Mouse (Mus musculus): ENCODE data around the gene Diras1. TPM values are rescaled to one million over a fixed set of nuclear protein-coding genes. Genes with fewer than 3 reads are reported as not detected.

The Diras1 gene
- total RNA-seq, 4 experiments from 2014 or later, result 88.3 to 96.9 (median 90.2) TPM

DNA sequence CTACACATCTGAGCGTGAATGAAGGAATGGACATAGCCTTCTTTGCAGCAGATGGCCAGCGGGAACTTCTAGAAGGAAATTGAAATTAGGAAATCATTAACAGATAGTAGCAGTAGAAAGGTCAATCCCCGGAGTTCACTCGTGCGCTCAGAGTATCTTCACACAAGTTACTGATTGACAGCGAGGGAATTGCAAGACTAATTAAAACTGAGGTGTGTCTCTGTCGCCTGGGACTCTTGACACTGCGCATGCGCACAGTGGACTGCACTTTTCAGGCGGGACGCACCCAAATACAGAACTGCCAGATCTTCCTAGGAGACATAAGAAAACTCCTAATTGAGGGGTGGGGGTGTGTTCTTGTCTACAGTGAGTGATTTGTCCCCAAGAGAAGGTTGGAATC is 50.0 kb downstream of the Diras1 start:
- no peak for DNase-seq (ENCODE audit: low spot score in 2 of 2)

DNA sequence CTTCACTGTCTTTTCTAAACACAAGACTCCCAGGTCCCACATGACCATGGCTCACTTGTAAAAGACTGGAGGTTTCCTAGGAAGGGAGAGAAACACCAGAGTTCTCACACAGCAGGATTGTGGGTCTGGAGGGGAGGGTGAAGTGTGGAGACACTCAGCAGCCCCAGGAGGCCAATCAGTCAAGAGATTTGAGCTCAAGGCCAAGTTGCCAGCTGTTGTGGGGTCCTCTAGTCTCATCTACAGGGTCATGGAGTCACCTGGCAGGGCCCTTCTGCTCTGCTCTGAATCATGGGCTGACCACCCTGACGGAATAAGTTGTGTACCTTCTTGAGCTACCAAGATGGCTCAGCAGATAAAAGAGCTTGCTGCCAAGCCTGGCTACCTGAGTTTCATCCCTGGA is 51.7 kb downstream of the Diras1 start:
- no peak for DNase-seq (ENCODE audit: low spot score in 2 of 2)

DNA sequence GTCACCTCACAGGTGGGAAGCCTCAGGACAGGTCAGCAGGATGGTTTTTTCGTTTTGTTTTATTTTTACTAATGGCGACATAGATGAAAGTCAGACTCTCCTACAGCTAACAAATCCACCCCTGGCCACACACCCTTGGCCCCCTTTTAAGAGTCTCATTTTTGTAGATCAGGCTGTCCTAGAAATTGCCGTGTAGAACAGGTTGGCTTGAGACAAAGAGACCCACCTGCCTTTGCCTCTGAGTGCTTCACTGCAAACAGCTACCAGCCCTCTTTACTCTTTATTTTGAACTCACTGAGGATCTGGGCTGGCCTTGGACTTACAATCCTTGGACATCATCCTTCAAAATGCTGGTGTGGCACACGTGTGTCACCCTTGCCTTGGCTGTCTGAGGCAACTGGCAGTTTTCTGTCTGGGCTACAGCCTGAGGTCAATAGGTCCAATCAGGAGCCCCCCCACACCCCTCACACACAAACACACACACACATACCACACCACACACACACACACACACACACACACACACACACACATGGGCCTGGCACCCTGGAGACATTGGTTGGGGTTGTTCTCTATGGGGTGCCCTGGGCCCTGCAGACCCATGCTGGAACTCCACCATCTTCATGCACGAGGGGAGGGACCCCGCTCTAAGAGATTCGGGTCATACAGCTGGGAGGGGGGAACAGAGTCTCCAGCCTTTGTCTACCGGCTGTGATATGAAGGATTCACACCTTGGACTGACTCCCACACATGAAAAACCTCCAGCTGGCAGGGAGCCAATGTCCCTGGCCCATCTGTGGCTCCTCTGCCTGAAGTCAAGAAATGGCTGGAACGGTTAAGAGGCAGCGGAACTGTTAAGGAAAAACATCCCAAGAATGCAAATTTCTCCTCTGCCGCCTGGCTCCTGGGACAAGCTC is 53.1 kb downstream of the Diras1 start:
- no peak for DNase-seq (ENCODE audit: low spot score in 2 of 2)

DNA sequence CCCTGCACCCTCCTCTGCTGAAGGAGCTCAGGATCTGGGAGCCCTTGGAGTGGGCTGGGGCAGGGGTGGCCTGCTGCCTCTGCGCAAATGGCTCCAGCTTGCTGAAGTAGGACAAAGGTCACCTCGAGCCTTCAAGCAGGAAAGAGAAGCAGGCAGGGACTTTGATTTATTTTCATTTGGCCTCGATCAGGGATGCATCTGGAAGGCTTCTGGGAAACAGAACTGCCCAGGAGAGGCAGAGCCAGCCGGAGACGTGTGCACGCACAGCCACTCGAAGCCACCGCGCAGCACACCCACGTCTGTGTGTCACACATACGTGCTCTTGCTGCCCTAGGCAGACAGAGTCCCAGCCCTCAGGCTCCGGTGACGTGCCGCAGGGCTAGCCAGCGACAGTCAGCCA is 53.9 kb downstream of the Diras1 start:
- DNase-seq (ENCODE audit: low spot score in 2 of 2), result no peak

DNA sequence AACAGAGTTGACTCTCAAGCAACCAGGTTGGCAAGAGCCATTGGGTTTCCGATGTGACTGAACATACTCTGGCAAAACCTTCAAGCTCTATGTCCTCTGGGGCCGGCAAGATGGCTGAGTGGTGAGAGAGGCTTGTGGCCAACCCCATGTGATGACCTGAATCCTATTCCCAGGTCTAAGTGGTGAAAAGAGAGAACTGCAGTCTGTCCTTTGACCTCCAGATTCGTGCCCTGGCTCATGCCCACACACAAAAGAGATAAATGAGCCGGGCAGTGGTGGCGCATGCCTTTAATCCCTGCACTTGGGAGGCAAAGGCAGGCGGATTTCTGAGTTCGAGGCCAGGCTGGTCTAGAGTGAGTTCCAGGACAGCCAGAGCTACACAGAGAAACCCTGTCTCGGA is 55.3 kb downstream of the Diras1 start:
- DNase-seq (ENCODE audit: low spot score in 2 of 2), result no peak

Other genes with a start within 250 kb of the Diras1 start
- 10 to 100 TPM; 43.3 to 60.0 (median 50.2) TPM for gene Sf3a2, start 227.5 kb downstream of the Diras1 start, total RNA-seq (2022)
- gene Plekhj1, start 227.0 kb downstream of the Diras1 start, total RNA-seq (2022), result 10 to 100 TPM; 61.4 to 75.8 (median 70.7) TPM
- gene Amh, start 220.4 kb downstream of the Diras1 start, total RNA-seq (2022), result 1 to 10 TPM; 2.4 to 4.0 (median 3.0) TPM
- 1 to 10 TPM in 3 of 4 experiments, under 1 TPM in 1; 0.91 to 4.7 (median 2.7) TPM for gene Jsrp1, start 212.2 kb downstream of the Diras1 start, total RNA-seq (2022)
- 100 to 1,000 TPM; 475 to 520 (median 506) TPM for gene Oaz1, start 199.0 kb downstream of the Diras1 start, total RNA-seq (2022)
- gene Lingo3, start 181.6 kb downstream of the Diras1 start, total RNA-seq (2022), result 10 to 100 TPM; 33.4 to 44.0 (median 40.3) TPM
- 10 to 100 TPM; 42.1 to 61.3 (median 57.5) TPM for gene Lsm7, start 170.5 kb downstream of the Diras1 start, total RNA-seq (2022)
- gene Sppl2b, start 170.4 kb downstream of the Diras1 start, total RNA-seq (2022), result 10 to 100 TPM; 53.9 to 68.2 (median 59.3) TPM
- under 1 TPM; 0.35 to 0.66 (median 0.46) TPM for gene Tmprss9, start 153.8 kb downstream of the Diras1 start, total RNA-seq (2022)
- gene Timm13, start 124.7 kb downstream of the Diras1 start, total RNA-seq (2022), result 100 to 1,000 TPM; 112 to 139 (median 124) TPM
- gene Lmnb2, start 107.4 kb downstream of the Diras1 start, total RNA-seq (2022), result 10 to 100 TPM; 17.2 to 22.9 (median 19.9) TPM
- gene Gadd45b, start 95.6 kb downstream of the Diras1 start, total RNA-seq (2022), result 10 to 100 TPM; 17.4 to 22.9 (median 20.2) TPM
- 100 to 1,000 TPM; 130 to 139 (median 135) TPM for gene Gng7, start 10.7 kb downstream of the Diras1 start, total RNA-seq (2022)
- gene Slc39a3, start 11.8 kb upstream of the Diras1 start, total RNA-seq (2022), result 10 to 100 TPM; 55.5 to 60.8 (median 60.0) TPM
- gene Sgta, start 34.5 kb upstream of the Diras1 start, total RNA-seq (2022), result 100 to 1,000 TPM; 165 to 175 (median 172) TPM
- gene Thop1, start 44.4 kb upstream of the Diras1 start, total RNA-seq (2022), result 10 to 100 TPM; 44.5 to 55.0 (median 46.5) TPM
- under 1 TPM; 0.19 to 0.80 (median 0.68) TPM for gene Creb3l3, start 73.2 kb upstream of the Diras1 start, total RNA-seq (2022)
- gene Map2k2, start 80.3 kb upstream of the Diras1 start, total RNA-seq (2022), result 100 to 1,000 TPM; 131 to 151 (median 135) TPM
- 100 to 1,000 TPM in 3 of 4 experiments, 10 to 100 TPM in 1; 94.8 to 118 (median 103) TPM for gene Zbtb7a, start 109.6 kb upstream of the Diras1 start, total RNA-seq (2022)
- 10 to 100 TPM; 27.0 to 35.1 (median 31.7) TPM for gene Pias4, start 142.3 kb upstream of the Diras1 start, total RNA-seq (2022)
- gene Eef2, start 151.0 kb upstream of the Diras1 start, total RNA-seq (2022), result 100 to 1,000 TPM; 820 to 960 (median 855) TPM
- 10 to 100 TPM; 57.1 to 69.8 (median 65.7) TPM for gene Dapk3, start 157.3 kb upstream of the Diras1 start, total RNA-seq (2022)
- gene 4930442H23Rik, start 158.2 kb upstream of the Diras1 start, total RNA-seq (2022), result not detected
- gene Nmrk2, start 176.4 kb upstream of the Diras1 start, total RNA-seq (2022), result under 1 TPM in 1 of 4 experiments, not detected in 3; 0.57 TPM
- 100 to 1,000 TPM; 135 to 167 (median 145) TPM for gene Atcay, start 205.2 kb upstream of the Diras1 start, total RNA-seq (2022)
- 10 to 100 TPM; 59.3 to 81.0 (median 65.3) TPM for gene Zfr2, start 207.5 kb upstream of the Diras1 start, total RNA-seq (2022)
- 100 to 1,000 TPM; 208 to 230 (median 216) TPM for gene Matk, start 227.3 kb upstream of the Diras1 start, total RNA-seq (2022)
- 10 to 100 TPM; 32.5 to 49.5 (median 40.8) TPM for gene Mrpl54, start 241.3 kb upstream of the Diras1 start, total RNA-seq (2022)
- 10 to 100 TPM; 32.0 to 45.0 (median 39.1) TPM for gene Apba3, start 241.3 kb upstream of the Diras1 start, total RNA-seq (2022)

Data from layer of hippocampus, adult 8-10 months (tissue).